Mouse (Mus musculus): Measurements from ENCODE around the gene Prkn. TPM values are rescaled to one million over a fixed set of nuclear protein-coding genes. Genes with fewer than 3 reads are reported as not detected.

Gene Prkn
- total RNA-seq, 2 experiments from 2014 or later = 8.7 to 10.8 TPM

GRCm38 (mm10) chr17:11921026-11921425 is 1080.8 kb downstream of the Prkn start:
- no peak for DNase-seq

GRCm38 (mm10) chr17:11923989-11924388 is 1083.8 kb downstream of the Prkn start:
- DNase-seq = no peak

GRCm38 (mm10) chr17:11926865-11927386 is 1086.7 kb downstream of the Prkn start:
- no peak for DNase-seq

- DNase-seq = no peak
These were observed 1091.5 kb downstream of the Prkn start for GRCm38 (mm10) chr17:11931641-11932040.

- no peak for DNase-seq
These were observed 1093.6 kb downstream of the Prkn start for GRCm38 (mm10) chr17:11933737-11934136.

- DNase-seq = no peak
These were observed 1107.3 kb downstream of the Prkn start for GRCm38 (mm10) chr17:11947436-11947835.

- no peak for DNase-seq
These were observed 1109.5 kb downstream of the Prkn start for GRCm38 (mm10) chr17:11949551-11950197.

GRCm38 (mm10) chr17:11950198-11950594 is 1110.0 kb downstream of the Prkn start:
- DNase-seq = no peak

- DNase-seq = no peak
These were observed 1115.1 kb downstream of the Prkn start for GRCm38 (mm10) chr17:11955317-11955716.

GRCm38 (mm10) chr17:11960492-11960891 is 1120.3 kb downstream of the Prkn start:
- DNase-seq = no peak

GRCm38 (mm10) chr17:11962808-11963207 is 1122.6 kb downstream of the Prkn start:
- peak; percentile 35 for DNase-seq

GRCm38 (mm10) chr17:11970160-11970559 is 1130.0 kb downstream of the Prkn start:
- no peak for DNase-seq

GRCm38 (mm10) chr17:11972550-11972949 is 1132.4 kb downstream of the Prkn start:
- no peak for DNase-seq

GRCm38 (mm10) chr17:11972969-11973787 is 1133.0 kb downstream of the Prkn start:
- no peak for DNase-seq

- peak; percentile 48 for DNase-seq
These were observed 1135.0 kb downstream of the Prkn start for GRCm38 (mm10) chr17:11975062-11975607.

GRCm38 (mm10) chr17:11978260-11978821 is 1138.2 kb downstream of the Prkn start:
- DNase-seq = no peak

- DNase-seq = no peak
These were observed 1141.5 kb downstream of the Prkn start for GRCm38 (mm10) chr17:11981666-11982065.

GRCm38 (mm10) chr17:11988110-11988837 is 1148.1 kb downstream of the Prkn start:
- no peak for DNase-seq

GRCm38 (mm10) chr17:11989296-11989695 is 1149.1 kb downstream of the Prkn start:
- no peak for DNase-seq

- no peak for DNase-seq
These were observed 1150.4 kb downstream of the Prkn start for GRCm38 (mm10) chr17:11990386-11991087.

GRCm38 (mm10) chr17:11993249-11993648 is 1153.1 kb downstream of the Prkn start:
- peak; percentile 51 for DNase-seq

Measured in adrenal gland, postnatal 10 days (tissue).